Mouse (Mus musculus) liver, embryonic 18 days (tissue): ENCODE results near the gene Ptger2. TPM values are rescaled to one million over a fixed set of nuclear protein-coding genes. Genes with fewer than 3 reads are reported as not detected.

Experiments used
- polyA plus RNA-seq: library from polyadenylated mRNA; depleted of rRNA; stranded (reverse); fragments of >200 nt; gene quantifications from 2 replicates; pipeline ENCODE4 v1.2.3, GENCODE M21; 2012; rRNA removed

The Ptger2 gene
- polyA plus RNA-seq: 0.46 and 0.72 TPM in 2 replicates

GRCm38 (mm10) chr14:44987674-44988355 lies at the start of gene Ptger2:
Gene Ptger2, plus strand, starts transcription at chr14:44988195.

Other genes starting within 250 kb of the Ptger2 start
- gene Gm8267, start 237.9 kb upstream of the Ptger2 start, polyA plus RNA-seq: not detected in 2 replicates
- 0.02 TPM in 1 of 2 replicates, not detected in the other for gene Ptgdr, start 128.8 kb upstream of the Ptger2 start, polyA plus RNA-seq
- gene Gpr137c, start 231.5 kb downstream of the Ptger2 start, polyA plus RNA-seq: 0.67 and 0.74 TPM in 2 replicates
- 2.0 and 2.5 TPM in 2 replicates for gene Txndc16, start 232.1 kb downstream of the Ptger2 start, polyA plus RNA-seq